Mouse (Mus musculus) bone marrow macrophage, adult 2 months (primary cell): ENCODE results near the gene Cmtm4.

Experiments used
- CTCF ChIP-seq: IDR thresholded peaks from 2 replicates; pipeline ENCODE4 v1.5.1; 2012; ENCODE audit warnings: low read depth, mild to moderate bottlenecking, low read length, moderate library complexity
- POLR2A ChIP-seq: IDR thresholded peaks from 2 replicates; pipeline ENCODE4 v1.6.1; 2012; ENCODE audit warnings: mild to moderate bottlenecking, low read depth, low read length, borderline replicate concordance

DNA sequence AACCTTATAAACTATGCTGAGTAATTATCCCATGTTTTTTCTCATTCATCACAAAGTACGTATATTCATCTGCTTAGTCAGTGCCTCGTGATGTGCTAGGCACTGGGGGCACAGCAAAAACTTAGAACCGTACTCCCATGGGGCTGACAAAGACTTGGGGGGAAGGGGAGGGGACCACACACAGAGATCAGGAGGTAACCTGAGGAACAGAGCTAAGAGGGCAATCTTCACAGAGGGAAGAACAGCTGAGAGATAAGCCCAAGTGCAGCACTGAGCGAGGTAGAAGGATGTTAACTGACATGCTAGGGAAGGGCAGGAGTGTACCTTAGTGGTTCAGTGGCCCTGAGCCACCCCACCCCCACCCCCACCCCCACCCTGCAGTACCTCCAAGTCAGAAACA, 8.9 kb downstream of the Cmtm4 start:
- TF ChIP-seq CTCF (no peak), POLR2A (no peak)
